Mouse (Mus musculus): ENCODE data around the gene Tub. TPM values are rescaled to one million over a fixed set of nuclear protein-coding genes. Genes with fewer than 3 reads are reported as not detected.

Tub gene
- total RNA-seq, 2 experiments from 2014 or later = 0.89 to 1.3 TPM

Other genes starting within 250 kb of the Tub start
- not detected for gene Olfr512, start 237.0 kb upstream of the Tub start, total RNA-seq (2021)
- gene Olfr513, start 199.4 kb upstream of the Tub start, total RNA-seq (2021) = not detected
- gene Olfr514, start 124.3 kb upstream of the Tub start, total RNA-seq (2021) = not detected
- gene Olfr516, start 99.8 kb upstream of the Tub start, total RNA-seq (2021) = not detected
- not detected for gene Olfr517, start 78.0 kb upstream of the Tub start, total RNA-seq (2021)
- not detected for gene Olfr518, start 65.3 kb upstream of the Tub start, total RNA-seq (2021)
- not detected for gene Olfr519, start 55.9 kb upstream of the Tub start, total RNA-seq (2021)
- gene Nlrp10, start 20.2 kb upstream of the Tub start, total RNA-seq (2021) = under 1 TPM; 0.66 to 0.70 TPM
- gene Eif3f, start 15.9 kb upstream of the Tub start, total RNA-seq (2021) = 100 to 1,000 TPM in 1 of 2 experiments, 10 to 100 TPM in 1; 98.1 to 105 TPM
- 1 to 10 TPM; 1.5 to 1.7 TPM for gene Ric3, start 133.0 kb downstream of the Tub start, total RNA-seq (2021)
- gene Lmo1, start 224.9 kb downstream of the Tub start, total RNA-seq (2021) = 1 to 10 TPM; 4.1 to 5.1 TPM